Mouse (Mus musculus) G1E (cell line): ENCODE measurements around the gene Taf5. TPM values are rescaled to one million over a fixed set of nuclear protein-coding genes. Genes with fewer than 3 reads are reported as not detected.
A peak's percentile ranks its signal among the peaks of the same experiment; 100 is the strongest.

ENCODE experiments used
- ATAC-seq: 2 replicates; pipeline ENCODE4 v1.8.0; 2016; ENCODE audit warnings: mild to moderate bottlenecking; ENCODE audit not compliant: insufficient number of reproducible peaks, poor library complexity, low FRiP score, severe bottlenecking; ENCODE audit errors: extremely low read depth
- DNase-seq: peaks from one replicate; pipeline ENCODE4 v3.0.0; 2012; ENCODE audit warnings: low spot score
- H3K27me3 ChIP-seq: 2 replicates; pipeline ENCODE4 v1.6.1; 2012; ENCODE audit warnings: mild to moderate bottlenecking, low read length, inconsistent platforms; ENCODE audit not compliant: insufficient read depth
- H3K36me3 ChIP-seq: replicated peaks from 2 replicates; pipeline ENCODE3; 2012; ENCODE audit warnings: mild to moderate bottlenecking, inconsistent platforms
- H3K4me1 ChIP-seq: 2 replicates; pipeline ENCODE4 v1.6.1; 2012; ENCODE audit warnings: low read depth, low read length, inconsistent platforms, mixed read lengths; ENCODE audit not compliant: insufficient read depth
- H3K4me3 ChIP-seq: 2 replicates; pipeline ENCODE4 v1.5.1; 2012; ENCODE audit warnings: low read depth, mild to moderate bottlenecking, inconsistent platforms, low read length, moderate library complexity, mixed read lengths
- H3K9me3 ChIP-seq: replicated peaks from 2 replicates; pipeline ENCODE4 v1.6.1; 2012; ENCODE audit warnings: inconsistent platforms
- CTCF ChIP-seq: IDR thresholded peaks from 2 replicates; pipeline ENCODE4 v1.5.1; 2012; ENCODE audit warnings: low read depth, low read length, inconsistent platforms, mixed read lengths
- GATA1 ChIP-seq: IDR thresholded peaks from 2 replicates; pipeline ENCODE4 v1.6.1; 2012; ENCODE audit warnings: borderline replicate concordance, low read length, inconsistent platforms, mixed read lengths
- GATA2 ChIP-seq: IDR thresholded peaks from 2 replicates; pipeline ENCODE4 v1.6.1; 2012; ENCODE audit warnings: low read depth, low read length, inconsistent platforms, borderline replicate concordance
- POLR2AphosphoS5 ChIP-seq: IDR thresholded peaks from 2 replicates; pipeline ENCODE4 v1.6.1; 2012; ENCODE audit warnings: low read depth, low read length, inconsistent platforms; ENCODE audit not compliant: insufficient replicate concordance
- TAL1 ChIP-seq: conservative IDR thresholded peaks from 2 replicates; pipeline ENCODE4 v1.6.1; 2012; ENCODE audit warnings: low read depth, low read length, inconsistent platforms, mixed read lengths
- polyA plus RNA-seq: library from polyadenylated mRNA; stranded (reverse); fragments of >175 nt; gene quantifications from 2 replicates; pipeline ENCODE4 v1.2.3, GENCODE M21; 2012
- total RNA-seq, 2 experiments: library from RNA; stranded (forward) in 1 of 2; stranded (reverse) in 1 of 2; fragments of 200-1000 nt in 1 of 2; fragments of >200 nt in 1 of 2; fragmentation: Nextera tagmentation in 1 of 2; gene quantifications; 2 replicates each; pipeline ENCODE4 v1.2.3; 2014 to 2017

The Taf5 gene
- total and polyA plus RNA-seq, 3 experiments, result 7.4 to 23.0 (median 22.6) TPM

DNA sequence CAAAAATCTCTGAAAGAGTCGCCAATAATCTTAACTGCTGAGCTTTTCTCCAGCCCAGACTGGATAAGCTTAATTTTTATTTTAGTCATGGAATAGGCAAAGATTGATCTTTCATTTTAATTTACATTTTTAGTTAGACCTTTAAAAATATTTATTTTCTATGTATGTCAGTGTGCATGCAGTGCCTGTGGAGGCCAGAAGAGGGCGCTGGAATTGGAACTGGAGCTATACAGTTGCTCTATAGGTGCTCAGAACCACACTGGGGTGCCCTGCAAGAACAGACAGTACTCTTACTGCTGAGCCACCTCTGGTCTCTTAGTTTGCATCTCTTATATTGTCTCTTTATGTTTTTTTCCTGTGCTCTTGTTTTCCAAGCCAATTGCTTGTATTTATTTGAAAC is 55.3 kb downstream of the Taf5 start:
- ATAC-seq, result no peak

DNA sequence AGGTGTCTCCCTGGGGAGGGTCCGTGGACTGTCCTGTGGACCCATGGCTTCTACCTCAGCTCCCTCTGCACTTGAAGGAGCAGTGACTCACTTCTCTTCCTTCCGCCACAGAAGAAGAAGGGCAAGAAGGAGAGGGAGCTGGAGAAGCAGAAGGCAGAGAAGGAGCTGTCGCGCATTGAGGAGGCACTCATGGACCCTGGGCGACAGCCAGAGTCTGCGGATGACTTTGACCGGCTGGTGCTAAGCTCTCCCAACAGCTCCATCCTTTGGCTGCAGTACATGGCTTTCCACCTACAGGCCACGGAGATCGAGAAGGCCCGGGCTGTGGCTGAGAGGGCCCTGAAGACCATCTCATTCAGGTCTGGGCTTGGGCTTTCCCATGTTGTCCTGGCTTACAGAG is 60.6 kb downstream of the Taf5 start:
- Histone ChIP-seq H3K4me3 (no peak overlapping the region), H3K27me3 (no peaks in the 10 kb centered on the region), H3K9me3 (no peaks in the 10 kb centered on the region), H3K36me3 (peaks cover 100% of the 10 kb centered on the region), H3K4me1 (peaks cover 15% of the 10 kb centered on the region)
- no peak for DNase-seq
- TF ChIP-seq POLR2AphosphoS5 (no peak), CTCF (no peak), GATA1 (no peak), TAL1 (no peak), GATA2 (no peak)
- no peak for ATAC-seq

More for the DNA sequence above, 55.3 kb downstream of the Taf5 start:
- no peaks in the 10 kb centered on the region for H3K27me3 ChIP-seq
- TF ChIP-seq GATA2, result no peak
- no peak for TF ChIP-seq TAL1
- peak; percentile 61 for TF ChIP-seq CTCF
- TF ChIP-seq GATA1, result no peak
- TF ChIP-seq POLR2AphosphoS5, result no peak
- no peak overlapping the region for H3K4me3 ChIP-seq
- peaks cover 5% of the 10 kb centered on the region; the same call in 1 of the 2 replicates for H3K4me1 ChIP-seq
- peaks cover 97% of the 10 kb centered on the region for H3K36me3 ChIP-seq
- DNase-seq, result no peak
- H3K9me3 ChIP-seq, result no peaks in the 10 kb centered on the region

- Histone ChIP-seq H3K9me3 (no peaks in the 10 kb centered on the region), H3K4me1 (peaks cover 22% of the 10 kb centered on the region), H3K36me3 (peaks cover 99% of the 10 kb centered on the region), H3K4me3 (no peak overlapping the region), H3K27me3 (no peaks in the 10 kb centered on the region)
- ATAC-seq (no peak), DNase-seq (no peak)
- TF ChIP-seq GATA1, result no peak
- no peak for TF ChIP-seq TAL1
- no peak for TF ChIP-seq GATA2
- TF ChIP-seq POLR2AphosphoS5, result no peak
- TF ChIP-seq CTCF, result no peak
Observed at GRCm38 (mm10) chr19:47128835-47129234, 61.3 kb downstream of the Taf5 start.

DNA sequence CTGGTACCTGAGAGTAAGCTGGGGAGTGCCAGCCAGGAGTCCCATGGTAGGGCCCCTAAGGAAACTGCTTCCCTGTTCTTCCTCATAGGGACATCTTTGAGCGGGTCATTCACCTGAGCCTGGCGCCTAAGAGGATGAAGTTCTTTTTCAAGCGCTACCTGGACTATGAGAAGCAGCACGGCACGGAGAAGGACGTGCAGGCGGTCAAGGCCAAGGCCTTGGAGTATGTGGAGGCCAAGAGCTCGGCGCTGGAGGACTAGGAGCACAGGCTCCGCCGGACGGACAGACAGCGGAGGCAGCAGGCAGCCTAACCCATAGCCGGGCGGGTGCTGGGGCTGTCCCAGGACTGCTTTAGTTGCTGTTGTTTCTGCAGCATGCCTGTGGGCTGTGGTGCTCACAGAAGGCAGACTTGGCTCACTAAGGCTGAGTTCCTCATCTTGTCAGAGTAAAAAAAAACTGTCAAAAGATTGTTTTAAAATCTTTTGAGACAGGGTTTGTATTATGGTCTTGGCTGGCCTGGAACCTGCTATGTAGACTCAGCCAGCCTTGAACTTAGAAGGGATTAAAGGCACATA is 63.1 kb downstream of the Taf5 start:
- peaks cover 81% of the 10 kb centered on the region for H3K36me3 ChIP-seq
- H3K4me1 ChIP-seq, result peaks cover 32% of the 10 kb centered on the region
- TF ChIP-seq CTCF (no peak), GATA1 (no peak), TAL1 (no peak), GATA2 (no peak), POLR2AphosphoS5 (no peak)
- H3K27me3 ChIP-seq, result peaks cover 4% of the 10 kb centered on the region; the same call in 1 of the 2 replicates
- no peak overlapping the region for H3K4me3 ChIP-seq
- DNase-seq (no peak), ATAC-seq (no peak)
- no peaks in the 10 kb centered on the region for H3K9me3 ChIP-seq

Other genes starting within 250 kb of the Taf5 start
- gene Ina, start 53.0 kb upstream of the Taf5 start, total RNA-seq (2014; fragmentation: Nextera tagmentation), result not detected in 2 replicates
- gene Ina, start 53.0 kb upstream of the Taf5 start, total RNA-seq (2017), result 0.11 and 0.12 TPM in 2 replicates
- not detected in 2 replicates for gene Ina, start 53.0 kb upstream of the Taf5 start, polyA plus RNA-seq
- gene Nt5c2, start 52.6 kb upstream of the Taf5 start, total RNA-seq (2014; fragmentation: Nextera tagmentation), result 148 TPM in 2 replicates
- 136 and 158 TPM in 2 replicates for gene Nt5c2, start 52.6 kb upstream of the Taf5 start, total RNA-seq (2017)
- 7.2 and 17.0 TPM in 2 replicates for gene Nt5c2, start 52.6 kb upstream of the Taf5 start, polyA plus RNA-seq
- 22.7 and 25.9 TPM in 2 replicates for gene Pcgf6, start 16.8 kb upstream of the Taf5 start, total RNA-seq (2014; fragmentation: Nextera tagmentation)
- 16.9 and 18.1 TPM in 2 replicates for gene Pcgf6, start 16.8 kb upstream of the Taf5 start, total RNA-seq (2017)
- gene Pcgf6, start 16.8 kb upstream of the Taf5 start, polyA plus RNA-seq, result 14.7 and 16.6 TPM in 2 replicates
- 144 and 195 TPM in 2 replicates for gene Usmg5, start 22.9 kb downstream of the Taf5 start, total RNA-seq (2014; fragmentation: Nextera tagmentation)
- gene Usmg5, start 22.9 kb downstream of the Taf5 start, total RNA-seq (2017), result 1,057 and 1,170 TPM in 2 replicates
- gene Usmg5, start 22.9 kb downstream of the Taf5 start, polyA plus RNA-seq, result 15.0 and 27.1 TPM in 2 replicates
- 27.2 and 27.5 TPM in 2 replicates for gene Pdcd11, start 23.0 kb downstream of the Taf5 start, total RNA-seq (2014; fragmentation: Nextera tagmentation)
- gene Pdcd11, start 23.0 kb downstream of the Taf5 start, total RNA-seq (2017), result 29.3 and 30.9 TPM in 2 replicates
- 32.9 and 37.5 TPM in 2 replicates for gene Pdcd11, start 23.0 kb downstream of the Taf5 start, polyA plus RNA-seq
- gene Calhm2, start 70.5 kb downstream of the Taf5 start, total RNA-seq (2014; fragmentation: Nextera tagmentation), result not detected in 2 replicates
- 0.17 and 0.44 TPM in 2 replicates for gene Calhm2, start 70.5 kb downstream of the Taf5 start, total RNA-seq (2017)
- 0.07 and 0.08 TPM in 2 replicates for gene Calhm2, start 70.5 kb downstream of the Taf5 start, polyA plus RNA-seq
- gene Calhm1, start 76.5 kb downstream of the Taf5 start, total RNA-seq (2014; fragmentation: Nextera tagmentation), result not detected in 2 replicates
- gene Calhm1, start 76.5 kb downstream of the Taf5 start, total RNA-seq (2017), result not detected in 2 replicates
- not detected in 2 replicates for gene Calhm1, start 76.5 kb downstream of the Taf5 start, polyA plus RNA-seq
- gene Calhm3, start 90.0 kb downstream of the Taf5 start, total RNA-seq (2014; fragmentation: Nextera tagmentation), result not detected in 2 replicates
- 0.16 TPM in 1 of 2 replicates, not detected in the other for gene Calhm3, start 90.0 kb downstream of the Taf5 start, total RNA-seq (2017)
- not detected in 2 replicates for gene Calhm3, start 90.0 kb downstream of the Taf5 start, polyA plus RNA-seq
- gene Neurl1a, start 111.1 kb downstream of the Taf5 start, total RNA-seq (2014; fragmentation: Nextera tagmentation), result not detected in 2 replicates
- 0.05 and 0.06 TPM in 2 replicates for gene Neurl1a, start 111.1 kb downstream of the Taf5 start, total RNA-seq (2017)
- not detected in 2 replicates for gene Neurl1a, start 111.1 kb downstream of the Taf5 start, polyA plus RNA-seq